Mouse (Mus musculus): ENCODE results near the gene Fgf12. TPM values are rescaled to one million over a fixed set of nuclear protein-coding genes. Genes with fewer than 3 reads are reported as not detected.

Fgf12 gene
- total and polyA plus RNA-seq, 2 experiments = 0.18 to 0.21 TPM

DNA sequence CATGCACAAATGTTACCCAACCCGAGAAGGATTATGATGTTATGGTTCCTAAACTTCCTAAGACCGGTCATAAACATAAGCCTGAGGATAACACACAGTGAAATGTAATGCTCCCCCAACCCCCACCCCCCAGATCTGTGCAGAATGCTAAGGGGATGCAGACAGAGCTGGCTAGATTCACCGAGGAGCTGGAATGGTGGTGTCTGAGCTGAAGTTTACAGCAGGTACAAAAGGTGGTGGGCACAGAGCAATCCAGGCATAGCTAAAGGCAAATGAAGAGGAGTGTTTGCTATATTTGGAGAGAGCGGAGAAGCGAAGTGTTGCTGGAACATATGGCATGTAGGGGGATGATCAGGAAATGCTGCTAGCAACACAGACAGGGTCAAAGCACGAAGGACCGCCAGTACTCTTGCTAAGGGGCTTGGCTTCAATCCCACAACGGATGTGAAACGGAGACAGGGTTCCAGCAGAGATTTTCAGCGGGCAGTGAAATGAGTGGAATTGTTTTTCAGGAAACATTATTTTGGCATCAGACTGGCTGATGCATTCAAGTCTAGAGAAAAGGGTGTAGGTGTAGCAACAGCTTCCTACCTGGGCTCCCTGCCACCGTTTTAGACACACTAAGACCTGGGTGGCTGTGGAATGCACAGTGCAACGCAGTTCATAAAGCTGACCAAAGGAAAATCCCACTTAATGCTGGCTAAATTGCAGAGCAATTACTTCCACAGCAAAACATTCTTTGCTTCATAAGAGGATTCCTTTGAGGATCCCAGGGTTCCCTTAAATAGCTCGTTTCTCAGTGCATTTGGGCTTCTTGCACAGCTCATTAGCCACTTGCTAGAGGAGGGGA lies 514.6 kb downstream of the Fgf12 start:
- TF ChIP-seq CTCF (IDR thresholded peaks at IDR 0.05; ENCODE audit: low read depth, low read length) (no peak), POLR2A (IDR thresholded peaks at IDR 0.05; ENCODE audit: extremely low read depth, insufficient read depth, low read length) (no peak)
- H3K27me3 ChIP-seq (ENCODE audit: control insufficient read depth, insufficient read depth, low read length) = no peaks in the 10 kb centered on the region
- H3K27ac ChIP-seq (replicated peaks; ENCODE audit: insufficient read depth, low read depth, low read length) = peak overlapping the region; percentile 21; the same call in 1 of the 2 replicates
- DNase-seq (ENCODE audit: extremely low read depth, low read depth, low spot score) = peak; percentile 36
- no peak overlapping the region for H3K9ac ChIP-seq (ENCODE audit: low read depth, low read length)
- no peak overlapping the region for H3K4me3 ChIP-seq (ENCODE audit: insufficient read depth, low read depth, low read length)
- H3K79me2 ChIP-seq (ENCODE audit: control insufficient read depth, insufficient read depth, low read length) = no peaks in the 10 kb centered on the region
- 70% methylated on average over 13 of the region's 13 CpGs for WGBS
- no peaks in the 10 kb centered on the region for H3K4me1 ChIP-seq (ENCODE audit: control insufficient read depth, insufficient read depth, low read length)
- H3K36me3 ChIP-seq (ENCODE audit: control insufficient read depth, insufficient read depth, low read length) = no peaks in the 10 kb centered on the region

DNA sequence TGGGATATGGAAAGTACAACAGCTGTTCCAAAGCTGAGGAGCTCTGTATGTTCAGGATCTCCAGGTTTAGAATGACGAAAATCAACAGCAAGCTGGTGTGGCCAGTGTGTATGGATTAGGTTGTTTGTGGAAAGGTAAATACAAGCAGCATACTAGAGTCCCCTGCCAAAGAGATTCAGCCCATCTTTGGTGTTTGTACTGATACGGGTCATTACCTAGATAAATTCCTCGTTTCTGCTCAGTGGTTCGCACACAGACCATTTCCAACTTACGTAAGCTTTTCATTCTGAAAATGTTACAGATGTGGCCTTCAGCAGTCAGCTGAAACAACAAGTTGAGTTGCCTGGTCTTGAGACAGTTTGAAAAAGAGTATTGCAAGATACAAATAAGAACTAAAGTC lies 536.9 kb downstream of the Fgf12 start:
- H3K27me3 ChIP-seq (ENCODE audit: control insufficient read depth, insufficient read depth, low read length) = no peaks in the 10 kb centered on the region
- no peak overlapping the region for H3K4me3 ChIP-seq (ENCODE audit: insufficient read depth, low read depth, low read length)
- H3K27ac ChIP-seq (replicated peaks; ENCODE audit: insufficient read depth, low read depth, low read length) = no peak overlapping the region
- no peaks in the 10 kb centered on the region for H3K36me3 ChIP-seq (ENCODE audit: control insufficient read depth, insufficient read depth, low read length)
- H3K4me1 ChIP-seq (ENCODE audit: control insufficient read depth, insufficient read depth, low read length) = no peaks in the 10 kb centered on the region
- DNase-seq (ENCODE audit: extremely low read depth, low read depth, low spot score) = no peak
- TF ChIP-seq POLR2A (IDR thresholded peaks at IDR 0.05; ENCODE audit: extremely low read depth, insufficient read depth, low read length) (no peak), CTCF (IDR thresholded peaks at IDR 0.05; ENCODE audit: low read depth, low read length) (no peak)
- no peaks in the 10 kb centered on the region; the same call in 1 of the 2 replicates for H3K79me2 ChIP-seq (ENCODE audit: control insufficient read depth, insufficient read depth, low read length)
- no peak overlapping the region for H3K9ac ChIP-seq (ENCODE audit: low read depth, low read length)
- WGBS = 66% methylated on average over 5 of the region's 5 CpGs

DNA sequence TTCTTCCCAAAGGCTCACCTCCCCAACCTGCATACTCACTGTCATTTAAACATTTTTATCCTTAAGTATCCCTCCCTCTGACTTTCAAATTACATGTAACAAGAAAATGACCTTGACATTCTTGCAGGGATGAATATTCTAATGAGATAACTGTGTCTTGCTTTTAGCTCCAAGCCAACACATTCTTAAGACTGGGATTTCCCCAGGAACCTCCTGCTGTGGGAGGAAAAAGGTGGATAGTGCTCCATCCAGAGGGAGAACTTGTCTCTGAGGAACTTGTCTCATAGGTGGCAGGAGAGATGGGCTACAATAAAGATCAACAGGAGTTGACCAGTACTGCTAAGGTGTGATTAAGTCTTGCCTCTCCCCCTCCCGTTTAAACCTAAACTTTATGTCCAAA lies 540.5 kb downstream of the Fgf12 start:
- Histone ChIP-seq H3K27ac (replicated peaks; ENCODE audit: insufficient read depth, low read depth, low read length) (no peak overlapping the region), H3K27me3 (ENCODE audit: control insufficient read depth, insufficient read depth, low read length) (no peaks in the 10 kb centered on the region), H3K79me2 (ENCODE audit: control insufficient read depth, insufficient read depth, low read length) (no peaks in the 10 kb centered on the region; the same call in 1 of the 2 replicates), H3K36me3 (ENCODE audit: control insufficient read depth, insufficient read depth, low read length) (no peaks in the 10 kb centered on the region), H3K4me3 (ENCODE audit: insufficient read depth, low read depth, low read length) (no peak overlapping the region), H3K4me1 (ENCODE audit: control insufficient read depth, insufficient read depth, low read length) (no peaks in the 10 kb centered on the region), H3K9ac (ENCODE audit: low read depth, low read length) (no peak overlapping the region)
- TF ChIP-seq CTCF (IDR thresholded peaks at IDR 0.05; ENCODE audit: low read depth, low read length) = no peak
- no peak for TF ChIP-seq POLR2A (IDR thresholded peaks at IDR 0.05; ENCODE audit: extremely low read depth, insufficient read depth, low read length)
- WGBS = 66% methylated on average over 1 of the region's 1 CpGs
- no peak for DNase-seq (ENCODE audit: extremely low read depth, low read depth, low spot score)

DNA sequence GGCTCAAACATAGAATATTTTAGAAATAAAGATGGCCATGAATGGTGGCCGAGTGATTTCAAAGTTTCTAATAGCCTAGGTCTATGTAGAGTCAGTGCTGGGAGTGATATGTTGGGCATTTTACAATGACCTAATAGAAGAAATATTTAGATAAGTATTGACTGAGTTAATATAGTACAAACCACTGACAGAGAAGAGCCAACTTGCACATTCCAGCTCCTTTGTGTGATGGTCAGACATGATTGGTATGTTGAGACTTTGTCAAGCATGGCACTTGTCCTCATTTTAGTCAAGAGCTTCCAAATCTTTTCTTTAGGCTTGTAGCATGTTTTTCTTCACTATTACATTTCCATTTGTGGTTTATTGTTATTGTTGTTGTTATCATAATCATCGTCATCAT lies 596.4 kb downstream of the Fgf12 start:
- no peak overlapping the region for H3K4me3 ChIP-seq (ENCODE audit: insufficient read depth, low read depth, low read length)
- H3K9ac ChIP-seq (ENCODE audit: low read depth, low read length) = no peak overlapping the region
- DNase-seq (ENCODE audit: extremely low read depth, low read depth, low spot score) = no peak
- no peak overlapping the region for H3K27ac ChIP-seq (replicated peaks; ENCODE audit: insufficient read depth, low read depth, low read length)
- H3K4me1 ChIP-seq (ENCODE audit: control insufficient read depth, insufficient read depth, low read length) = no peaks in the 10 kb centered on the region
- no peaks in the 10 kb centered on the region for H3K79me2 ChIP-seq (ENCODE audit: control insufficient read depth, insufficient read depth, low read length)
- no peaks in the 10 kb centered on the region for H3K36me3 ChIP-seq (ENCODE audit: control insufficient read depth, insufficient read depth, low read length)
- TF ChIP-seq CTCF (IDR thresholded peaks at IDR 0.05; ENCODE audit: low read depth, low read length) = no peak
- no peak for TF ChIP-seq POLR2A (IDR thresholded peaks at IDR 0.05; ENCODE audit: extremely low read depth, insufficient read depth, low read length)
- WGBS = 83% methylated on average over 2 of the region's 2 CpGs
- H3K27me3 ChIP-seq (ENCODE audit: control insufficient read depth, insufficient read depth, low read length) = no peaks in the 10 kb centered on the region

DNA sequence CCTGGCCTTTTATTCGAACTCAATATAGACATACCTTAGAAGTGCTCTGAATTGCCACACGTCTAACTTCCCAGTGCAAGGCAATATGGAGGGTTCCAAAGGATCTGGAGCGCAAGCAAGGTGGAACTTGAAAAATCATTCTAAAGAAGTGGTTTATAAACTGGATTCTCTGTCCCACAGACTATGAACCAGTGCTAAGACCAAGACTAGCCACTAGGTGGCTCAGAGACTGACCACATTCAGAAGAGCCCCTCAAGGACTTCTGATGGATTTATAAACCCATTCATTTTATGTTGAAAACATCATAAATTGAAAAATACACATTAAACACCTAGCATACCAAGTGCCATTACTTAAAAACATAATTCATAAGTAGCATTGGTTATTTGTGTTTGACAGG lies 611.9 kb downstream of the Fgf12 start:
- no peaks in the 10 kb centered on the region for H3K4me1 ChIP-seq (ENCODE audit: control insufficient read depth, insufficient read depth, low read length)
- TF ChIP-seq POLR2A (IDR thresholded peaks at IDR 0.05; ENCODE audit: extremely low read depth, insufficient read depth, low read length) = no peak
- TF ChIP-seq CTCF (IDR thresholded peaks at IDR 0.05; ENCODE audit: low read depth, low read length) = no peak
- no peaks in the 10 kb centered on the region for H3K36me3 ChIP-seq (ENCODE audit: control insufficient read depth, insufficient read depth, low read length)
- WGBS = 75% methylated on average over 3 of the region's 3 CpGs
- H3K79me2 ChIP-seq (ENCODE audit: control insufficient read depth, insufficient read depth, low read length) = no peaks in the 10 kb centered on the region
- H3K9ac ChIP-seq (ENCODE audit: low read depth, low read length) = no peak overlapping the region
- DNase-seq (ENCODE audit: extremely low read depth, low read depth, low spot score) = no peak
- no peak overlapping the region for H3K4me3 ChIP-seq (ENCODE audit: insufficient read depth, low read depth, low read length)
- no peak overlapping the region for H3K27ac ChIP-seq (replicated peaks; ENCODE audit: insufficient read depth, low read depth, low read length)
- H3K27me3 ChIP-seq (ENCODE audit: control insufficient read depth, insufficient read depth, low read length) = no peaks in the 10 kb centered on the region

DNA sequence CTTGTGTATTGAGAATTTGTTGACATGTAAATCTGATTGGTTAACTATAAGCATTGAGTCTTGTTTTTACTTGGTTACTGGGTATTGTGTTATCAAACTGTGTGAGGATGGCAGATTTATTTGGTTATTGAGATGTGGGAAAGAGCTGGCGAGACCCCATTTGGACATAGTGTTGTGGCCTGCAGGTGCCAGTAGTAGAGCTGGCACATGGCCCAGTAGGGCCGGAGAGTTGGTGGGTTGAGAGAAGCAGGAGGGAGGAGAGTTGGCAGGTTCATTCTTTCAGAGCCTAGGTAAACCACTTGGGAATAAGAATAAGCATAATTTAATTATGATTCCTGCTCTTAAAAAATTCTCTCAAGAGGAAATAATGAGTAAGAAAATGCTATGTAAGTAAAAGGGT lies 625.9 kb downstream of the Fgf12 start:
- no peaks in the 10 kb centered on the region for H3K36me3 ChIP-seq (ENCODE audit: control insufficient read depth, insufficient read depth, low read length)
- no peaks in the 10 kb centered on the region for H3K27me3 ChIP-seq (ENCODE audit: control insufficient read depth, insufficient read depth, low read length)
- WGBS = 76% methylated on average over 2 of the region's 2 CpGs
- no peak overlapping the region for H3K4me3 ChIP-seq (ENCODE audit: insufficient read depth, low read depth, low read length)
- H3K79me2 ChIP-seq (ENCODE audit: control insufficient read depth, insufficient read depth, low read length) = no peaks in the 10 kb centered on the region
- no peak for TF ChIP-seq CTCF (IDR thresholded peaks at IDR 0.05; ENCODE audit: low read depth, low read length)
- no peak overlapping the region for H3K9ac ChIP-seq (ENCODE audit: low read depth, low read length)
- H3K27ac ChIP-seq (replicated peaks; ENCODE audit: insufficient read depth, low read depth, low read length) = no peak overlapping the region
- no peaks in the 10 kb centered on the region for H3K4me1 ChIP-seq (ENCODE audit: control insufficient read depth, insufficient read depth, low read length)
- no peak for DNase-seq (ENCODE audit: extremely low read depth, low read depth, low spot score)

Other genes with a start within 250 kb of the Fgf12 start
- gene Mb21d2, start 176.6 kb upstream of the Fgf12 start, total RNA-seq (2014; rRNA removed) = 8.3 and 8.6 TPM in 2 replicates
- gene Mb21d2, start 176.6 kb upstream of the Fgf12 start, polyA plus RNA-seq (2012; rRNA removed) = 14.1 and 14.7 TPM in 2 replicates